Mouse (Mus musculus): ENCODE results near the gene Acpp. TPM values are rescaled to one million over a fixed set of nuclear protein-coding genes. Genes with fewer than 3 reads are reported as not detected.

The Acpp gene
- polyA plus RNA-seq (2014; fragmentation: Illumina TruSeq; extraction: RNeasy Lipid Tissue Mini Kit (QIAGEN cat#74804); ENCODE audit: low read depth, low replicate concordance) = 27.6 TPM

DNA sequence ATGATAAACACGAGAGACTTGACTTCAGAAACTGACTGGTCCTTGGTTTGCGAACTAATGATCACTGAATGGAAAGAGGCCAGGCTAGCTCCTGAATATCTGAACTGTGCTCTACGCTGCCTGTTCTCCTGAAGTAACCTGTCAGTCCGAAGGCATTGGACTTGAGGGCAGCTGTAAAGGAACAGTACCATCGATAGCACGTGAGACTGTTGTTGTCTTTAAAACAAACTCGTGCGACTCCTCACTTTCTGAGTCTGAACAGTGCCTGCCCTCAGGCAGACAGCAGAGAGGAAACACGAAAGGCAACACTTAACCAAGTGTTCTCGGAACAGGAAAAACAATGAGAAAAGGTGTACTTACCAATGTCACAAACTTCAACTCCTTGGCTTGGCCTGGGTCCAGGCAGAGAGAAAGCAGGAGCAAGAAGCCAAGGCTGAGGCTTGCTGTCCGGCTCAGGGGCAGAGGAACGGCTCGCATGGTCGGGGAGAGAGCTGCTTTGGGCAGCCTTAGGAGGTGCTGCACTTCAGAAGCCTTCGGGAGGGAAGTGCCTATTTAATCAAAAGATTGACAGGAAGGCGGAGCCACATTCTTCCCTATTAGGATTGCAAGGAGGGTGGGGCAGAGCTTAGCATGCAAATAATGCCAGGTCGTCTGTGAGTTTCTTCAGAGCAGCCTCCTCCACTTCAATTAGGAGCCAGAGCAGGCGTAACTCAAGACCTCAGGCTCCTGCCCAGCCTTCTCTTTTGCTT, at the start of gene Acpp:
Gene Acpp, minus strand, starts transcription at position 566 of the 749 bp plus-strand sequence.

DNA sequence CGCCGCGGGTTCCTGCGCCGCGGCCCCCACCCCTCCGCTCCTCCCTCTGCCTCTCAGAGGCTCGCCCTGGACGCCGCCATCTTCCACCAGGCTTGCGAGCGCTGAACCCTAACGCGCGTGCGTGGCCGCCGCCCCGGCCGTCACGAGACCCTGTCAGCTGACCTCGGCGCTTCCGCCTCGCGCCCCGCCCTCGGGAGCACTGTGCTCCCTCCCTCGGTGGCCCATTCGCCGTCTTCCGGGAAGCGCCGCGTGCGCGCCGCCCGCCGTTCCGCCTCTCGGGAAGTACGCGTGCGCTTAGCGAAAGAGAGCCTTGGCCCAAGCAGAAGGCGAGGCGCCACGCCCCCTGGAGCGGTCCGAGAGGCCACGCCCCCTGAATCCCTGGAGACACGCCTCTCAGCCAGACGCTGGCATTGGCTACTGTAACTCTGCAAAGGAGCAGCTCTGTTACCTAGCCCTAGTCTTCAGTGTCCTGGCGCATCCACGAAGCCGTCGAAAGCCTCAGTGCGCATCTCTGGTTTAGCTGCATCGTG, 74.7 kb downstream of the Acpp start, which contains the start of gene Dnajc13:
Gene Dnajc13, minus strand, starts transcription at position 108 of the 530 bp plus-strand sequence.

Other genes starting within 250 kb of the Acpp start
- 0.47 TPM for gene Ackr4, start 210.8 kb downstream of the Acpp start, polyA plus RNA-seq (2014; fragmentation: Illumina TruSeq; extraction: RNeasy Lipid Tissue Mini Kit (QIAGEN cat#74804); ENCODE audit: low read depth, low replicate concordance)
- 63.9 TPM for gene Dnajc13, start 74.8 kb downstream of the Acpp start, polyA plus RNA-seq (2014; fragmentation: Illumina TruSeq; extraction: RNeasy Lipid Tissue Mini Kit (QIAGEN cat#74804); ENCODE audit: low read depth, low replicate concordance)
- not detected for gene Cpne4, start 209.5 kb upstream of the Acpp start, polyA plus RNA-seq (2014; fragmentation: Illumina TruSeq; extraction: RNeasy Lipid Tissue Mini Kit (QIAGEN cat#74804); ENCODE audit: low read depth, low replicate concordance)